Mouse (Mus musculus) stomach, adult 2 months (tissue): ENCODE measurements around the gene Akap6. TPM values are rescaled to one million over a fixed set of nuclear protein-coding genes. Genes with fewer than 3 reads are reported as not detected.

Source experiments
- polyA plus RNA-seq: library from polyadenylated mRNA; depleted of rRNA; stranded (reverse); fragments of >200 nt; gene quantifications from 2 replicates; pipeline ENCODE4 v1.2.3, GENCODE M21; 2012; rRNA removed

Akap6 gene
- 0.05 and 0.19 TPM in 2 replicates for polyA plus RNA-seq

DNA sequence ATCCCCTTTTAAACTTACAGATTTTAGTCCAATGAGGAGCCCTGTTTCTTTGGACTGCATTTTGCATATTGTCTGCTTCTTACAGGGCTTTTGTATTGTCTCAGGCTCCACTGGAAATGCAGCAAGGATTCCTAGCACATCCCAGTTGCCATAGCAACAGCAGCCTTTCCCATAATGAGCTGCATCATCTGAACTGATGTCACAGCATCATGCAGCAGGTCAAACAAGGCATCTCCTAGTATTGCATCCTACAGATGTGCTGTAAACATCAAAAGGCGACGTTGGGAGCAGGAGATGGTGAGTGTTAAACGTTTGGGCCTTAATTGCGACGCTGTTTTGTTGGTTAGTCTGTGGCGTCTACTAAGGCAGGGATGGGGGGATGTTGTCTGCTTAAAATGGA lies at the start of gene Akap6:
Gene Akap6, plus strand, starts transcription at position 238 of the 400 bp plus-strand sequence.

Other genes with a start within 250 kb of the Akap6 start
- gene Arhgap5, start 195.4 kb upstream of the Akap6 start, polyA plus RNA-seq, result 0.08 and 0.31 TPM in 2 replicates